Comparison of ENCODE assay signal across 26 mouse cellular contexts in the genomic region with DNA sequence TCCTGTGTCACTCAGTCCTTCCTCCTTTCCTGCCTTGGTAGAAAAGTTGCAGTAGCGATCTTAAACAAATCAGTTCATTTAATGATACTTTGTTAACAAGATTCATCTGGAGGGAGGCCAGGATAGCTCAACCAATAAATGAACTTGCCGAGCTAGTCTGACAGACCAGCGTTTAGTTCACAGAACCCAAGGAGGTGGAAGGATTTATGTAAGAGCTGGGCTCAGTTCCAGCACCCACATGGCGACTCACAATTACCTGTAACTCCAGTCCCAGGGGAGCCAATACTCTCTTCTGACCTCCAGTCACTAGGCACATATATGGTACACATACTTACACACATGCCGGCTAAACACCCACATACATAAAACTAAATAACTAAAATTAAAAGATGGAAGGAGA. TPM values are rescaled to one million over a fixed set of nuclear protein-coding genes. Genes with fewer than 3 reads are reported as not detected.
DNase-seq lines count a peak whose midpoint lies in the region; TF ChIP-seq lines count a peak whose summit lies in the region.
"Had no signal": no experiment of that assay in that cellular context is flagged by ENCODE, and none has a peak within 500 bp of the region (broad histone marks: within the 10 kb centered on the region; RNA-seq: fewer than 3 reads in every experiment).

No protein-coding gene starts in this region.

- no peak for TF ChIP-seq EP300 in heart, adult 2 months (IDR thresholded peaks at IDR 0.05; ENCODE audit: insufficient read depth, low read depth, low read length)

- TF ChIP-seq CTCF in heart, adult 2 months (IDR thresholded peaks at IDR 0.05) = no peak

- peak; percentile 70 for DNase-seq in heart, adult 11 months
- no peak for DNase-seq in heart, adult 2 months
- DNase-seq in kidney, adult 9 months = peak; percentile 71
- no peak for DNase-seq in kidney, postnatal 10 days
- peak; percentile 43 for DNase-seq in testis, postnatal 14 days (ENCODE audit: low spot score)
- no peak for DNase-seq in testis, postnatal 10 days (ENCODE audit: low spot score)
- DNase-seq in layer of hippocampus, adult 8-10 months (ENCODE audit: low spot score in 2 of 2) = no peak
- DNase-seq: cerebellum, adult 11 months; cerebellum, adult 9-11 months; forebrain, postnatal 0 days; gastrocnemius, postnatal 14 days; heart, adult 18-20 months; heart, postnatal 14 days; layer of hippocampus, adult 9-11 months; right cerebral cortex, postnatal 14 days; thymus, postnatal 36 days had no signal

- intact Hi-C loops in heart, adult 2 months (cut with DNase I) = loop anchor here (5.0 kb wide), 1 partner anchor 392 kb away; no protein-coding TSS in a partner anchor

- H3K36me3 ChIP-seq in heart, adult 2 months (ENCODE audit: control insufficient read depth, insufficient read depth, low read length) = no peaks in the 10 kb centered on the region
- H3K36me3 ChIP-seq: heart, embryonic 13.5 days; limb, embryonic 15.5 days; midbrain, embryonic 12.5 days had no signal

- no peak for TF ChIP-seq POLR2A in heart, adult 2 months (IDR thresholded peaks at IDR 0.05; ENCODE audit: insufficient read depth, low read depth, low read length)

- H3K27me3 ChIP-seq in heart, adult 2 months (ENCODE audit: control insufficient read depth, insufficient read depth, low read length) = no peaks in the 10 kb centered on the region
- H3K27me3 ChIP-seq: limb, embryonic 15.5 days had no signal

- no peaks in the 10 kb centered on the region for H3K4me1 ChIP-seq in heart, adult 2 months (ENCODE audit: control insufficient read depth, insufficient read depth, low read length)

- H3K79me2 ChIP-seq in heart, adult 2 months (replicated peaks; ENCODE audit: control insufficient read depth, insufficient read depth, low read length) = no peaks in the 10 kb centered on the region

- no peak overlapping the region for H3K27ac ChIP-seq in heart, adult 2 months
- H3K27ac ChIP-seq: heart, embryonic 13.5 days; hindbrain, postnatal 0 days; kidney, postnatal 0 days; limb, embryonic 15.5 days; liver, embryonic 14.5 days; midbrain, embryonic 12.5 days had no signal

- H3K9ac ChIP-seq in heart, adult 2 months (ENCODE audit: low read depth, low read length) = no peak overlapping the region
- H3K9ac ChIP-seq: forebrain, postnatal 0 days; heart, embryonic 13.5 days; limb, embryonic 15.5 days; liver, embryonic 14.5 days; midbrain, embryonic 12.5 days had no signal

- 65% methylated on average over 5 of the region's 5 CpGs for WGBS in heart, adult 2 months

- no peak overlapping the region for H3K4me3 ChIP-seq in heart, adult 2 months
- H3K4me3 ChIP-seq: heart, embryonic 13.5 days; limb, embryonic 15.5 days; midbrain, embryonic 12.5 days had no signal

RNA-seq across cellular contexts. Expression of a gene that starts 2.0 kb away (rescaled TPM):
- total RNA-seq in heart, adult 2 months (2021) = not detected
- 0.06 and 0.18 TPM in 2 replicates for polyA plus RNA-seq in heart, adult 2 months (2012; rRNA removed)
- under 1 TPM; 0.31 to 0.57 (median 0.42) TPM for total RNA-seq in layer of hippocampus, adult 8-10 months (2022)
- total RNA-seq: adrenal gland, postnatal 36 days; common myeloid progenitor, adult 5-6 weeks; gastrocnemius, postnatal 14 days; heart, adult 18-20 months; heart, postnatal 14 days; megakaryocyte, adult 5-6 weeks had no signal
- polyA plus RNA-seq: CD4-positive, CD25-positive, alpha-beta regulatory T cell, adult 4 months had no signal

Comparison
In these comparisons a context has a peak if more than half of its experiments do, and no peak if none do; other contexts are left out.
1. DNase-seq: peak in heart, adult 11 months (single experiment), kidney, adult 9 months (single experiment) and testis, postnatal 14 days (single experiment); none in heart, adult 2 months (0 of 2), kidney, postnatal 10 days (single experiment), testis, postnatal 10 days (single experiment) and layer of hippocampus, adult 8-10 months (0 of 2).